Mouse (Mus musculus) ovary, postnatal 10 days (tissue): ENCODE measurements around the gene Prim1.
"Not testable (repeated sequence)": the region's sequence is repeated elsewhere in the genome, so short reads cannot be mapped to it uniquely, and the experiment has no call there.

ENCODE experiments used
- DNase-seq: peaks from one replicate; pipeline ENCODE4 v3.0.0; 2022; ENCODE audit warnings: low spot score

The Prim1 gene

GRCm38 (mm10) chr10:128039167-128039566 lies 24.2 kb downstream of the Prim1 start:
- DNase-seq = no peak

GRCm38 (mm10) chr10:128039858-128040257 lies 24.9 kb downstream of the Prim1 start:
- no peak for DNase-seq

- no peak for DNase-seq
These were observed 25.3 kb downstream of the Prim1 start for GRCm38 (mm10) chr10:128040293-128040692.

- no peak for DNase-seq
These were observed 26.7 kb downstream of the Prim1 start for GRCm38 (mm10) chr10:128041636-128042035.

- DNase-seq = no peak
These were observed 27.5 kb downstream of the Prim1 start for GRCm38 (mm10) chr10:128042466-128042865.

GRCm38 (mm10) chr10:128043041-128043835 lies 28.3 kb downstream of the Prim1 start:
- no peak for DNase-seq

GRCm38 (mm10) chr10:128048157-128048556 lies 33.2 kb downstream of the Prim1 start:
- no peak for DNase-seq

GRCm38 (mm10) chr10:128049741-128050140 lies 34.8 kb downstream of the Prim1 start:
- no peak for DNase-seq

GRCm38 (mm10) chr10:128050355-128050754 lies 35.4 kb downstream of the Prim1 start:
- no peak for DNase-seq

- no peak for DNase-seq
These were observed 36.6 kb downstream of the Prim1 start for GRCm38 (mm10) chr10:128051589-128051988.

- not testable (repeated sequence) for DNase-seq
These were observed 37.2 kb downstream of the Prim1 start for GRCm38 (mm10) chr10:128052136-128052535.

- no peak for DNase-seq
These were observed 38.0 kb downstream of the Prim1 start for GRCm38 (mm10) chr10:128053001-128053400.

- no peak for DNase-seq
These were observed 43.2 kb downstream of the Prim1 start for GRCm38 (mm10) chr10:128058184-128058583.

- DNase-seq = peak; percentile 97
These were observed 43.7 kb downstream of the Prim1 start, which contains the start of gene Ptges3 for GRCm38 (mm10) chr10:128058601-128059151. Gene Ptges3, plus strand, starts transcription at chr10:128058954.

GRCm38 (mm10) chr10:128059207-128059981 lies 44.4 kb downstream of the Prim1 start:
- DNase-seq = no peak

GRCm38 (mm10) chr10:128061109-128061508 lies 46.1 kb downstream of the Prim1 start:
- DNase-seq = no peak

- DNase-seq = no peak
These were observed 47.4 kb downstream of the Prim1 start for GRCm38 (mm10) chr10:128062221-128062989.

GRCm38 (mm10) chr10:128066072-128066471 lies 51.1 kb downstream of the Prim1 start:
- DNase-seq = no peak

- no peak for DNase-seq
These were observed 54.2 kb downstream of the Prim1 start for GRCm38 (mm10) chr10:128069201-128069600.

- DNase-seq = not testable (repeated sequence)
These were observed 55.5 kb downstream of the Prim1 start for GRCm38 (mm10) chr10:128070432-128070831.

GRCm38 (mm10) chr10:128078269-128078668 lies 63.3 kb downstream of the Prim1 start:
- not testable (repeated sequence) for DNase-seq
